8 mouse cellular contexts compared by ENCODE assay signal in genomic region chrX:100767181-100767884, GRCm38 (mm10). TPM values are rescaled to one million over a fixed set of nuclear protein-coding genes. Genes with fewer than 3 reads are reported as not detected.
DNase-seq lines count a peak whose midpoint lies in the region; ATAC-seq and TF ChIP-seq lines count a peak whose summit lies in the region.

Gene Dlg3 (plus strand): TSS chrX:100767722.

- peak; percentile 19 for DNase-seq in thymus, postnatal 4 days
- DNase-seq in thymus, postnatal 36 days: no peak
- peak; percentile 74 to 79 for DNase-seq in cerebellum, postnatal 25 days
- peak; percentile 57 to 68 for DNase-seq in frontal cortex, postnatal 36 days (ENCODE audit: low spot score in 2 of 2)
- DNase-seq in kidney, postnatal 0 days (ENCODE audit: low spot score): peak; percentile 21
- DNase-seq in liver, embryonic 13.5 days: no peak
- no peak for DNase-seq in spleen, adult 12 weeks (ENCODE audit: low spot score)

- H3K4me1 ChIP-seq in kidney, postnatal 0 days (replicated peaks; ENCODE audit: insufficient read depth, low read length): no peaks in the 10 kb centered on the region
- H3K4me1 ChIP-seq in liver, embryonic 13.5 days (replicated peaks): no peaks in the 10 kb centered on the region
- peaks cover 10% of the 10 kb centered on the region; the same call in 1 of the 2 replicates for H3K4me1 ChIP-seq in neural tube, embryonic 15.5 days

- peak within 1 kb of the TSS; percentile 63 for H3K4me2 ChIP-seq in kidney, postnatal 0 days (ENCODE audit: low read length)
- peak within 1 kb of the TSS; percentile 50 for H3K4me2 ChIP-seq in liver, embryonic 13.5 days
- H3K4me2 ChIP-seq in neural tube, embryonic 15.5 days: peak within 1 kb of the TSS; percentile 59

- peak within 1 kb of the TSS; percentile 31 for H3K4me3 ChIP-seq in kidney, postnatal 0 days (replicated peaks; ENCODE audit: low read depth, low read length)
- H3K4me3 ChIP-seq in liver, embryonic 13.5 days (replicated peaks): peak within 1 kb of the TSS; percentile 18
- peak within 1 kb of the TSS; percentile 61 for H3K4me3 ChIP-seq in neural tube, embryonic 15.5 days (replicated peaks)

- no peak within 1 kb of the TSS for H3K27ac ChIP-seq in kidney, postnatal 0 days
- H3K27ac ChIP-seq in liver, embryonic 13.5 days: no peak within 1 kb of the TSS
- peak within 1 kb of the TSS; percentile 90 for H3K27ac ChIP-seq in neural tube, embryonic 15.5 days (replicated peaks)

- H3K27me3 ChIP-seq in kidney, postnatal 0 days (ENCODE audit: insufficient read depth, low read length): no peaks in the 10 kb centered on the region
- peaks cover 36% of the 10 kb centered on the region for H3K27me3 ChIP-seq in liver, embryonic 13.5 days
- H3K27me3 ChIP-seq in neural tube, embryonic 15.5 days (replicated peaks): no peaks in the 10 kb centered on the region

- no peaks in the 10 kb centered on the region for H3K9me3 ChIP-seq in kidney, postnatal 0 days (replicated peaks; ENCODE audit: low read length)
- H3K9me3 ChIP-seq in liver, embryonic 13.5 days (replicated peaks): no peaks in the 10 kb centered on the region
- no peaks in the 10 kb centered on the region for H3K9me3 ChIP-seq in neural tube, embryonic 15.5 days (replicated peaks)

- no peak within 1 kb of the TSS for H3K9ac ChIP-seq in kidney, postnatal 0 days (ENCODE audit: low read depth, low read length)
- H3K9ac ChIP-seq in liver, embryonic 13.5 days: no peak within 1 kb of the TSS
- peak within 1 kb of the TSS; percentile 64 for H3K9ac ChIP-seq in neural tube, embryonic 15.5 days (replicated peaks)

- 28% methylated on average over 26 of the region's 26 CpGs for WGBS in kidney, postnatal 0 days
- WGBS in liver, embryonic 13.5 days (ENCODE audit: insufficient replicate concordance): 12% methylated on average over 26 of the region's 26 CpGs
- WGBS in neural tube, embryonic 15.5 days: 14% methylated on average over 26 of the region's 26 CpGs

- TF ChIP-seq CTCF in kidney, postnatal 0 days (IDR thresholded peaks at IDR 0.05; ENCODE audit: low read depth): peak; percentile 43

- H3K36me3 ChIP-seq in kidney, postnatal 0 days (ENCODE audit: insufficient read depth, low read length): no peaks in the 10 kb centered on the region
- no peaks in the 10 kb centered on the region for H3K36me3 ChIP-seq in liver, embryonic 13.5 days
- no peaks in the 10 kb centered on the region for H3K36me3 ChIP-seq in neural tube, embryonic 15.5 days

- ATAC-seq in kidney, postnatal 0 days (replicated peaks; ENCODE audit: low FRiP score, low read depth): 0 out of 2 replicates have a peak, but pooled peaks have one; percentile 33
- no peak for ATAC-seq in liver, embryonic 13.5 days (ENCODE audit: low read depth)
- ATAC-seq in neural tube, embryonic 15.5 days (ENCODE audit: low FRiP score): peak; percentile 92

RNA-seq across cellular contexts. Expression of gene Dlg3, which starts in this region (rescaled TPM):
- polyA plus RNA-seq in kidney, postnatal 0 days (2015; fragmentation: Nextera tagmentation; extraction: Ambion mirVana): 1.8 and 1.9 TPM in 2 replicates
- 0.28 and 0.44 TPM in 2 replicates for polyA plus RNA-seq in liver, embryonic 13.5 days (2015; fragmentation: Nextera tagmentation; extraction: Ambion mirVana)
- 5.5 and 5.6 TPM in 2 replicates for polyA plus RNA-seq in neural tube, embryonic 15.5 days (2015; fragmentation: Nextera tagmentation; extraction: Ambion mirVana)

Comparison
In these comparisons a context has a peak if more than half of its experiments do, and no peak if none do; other contexts are left out.
1. DNase-seq: peak in thymus, postnatal 4 days (single experiment), cerebellum, postnatal 25 days (2 of 2), frontal cortex, postnatal 36 days (2 of 2) and kidney, postnatal 0 days (single experiment); none in thymus, postnatal 36 days (0 of 2), liver, embryonic 13.5 days (single experiment) and spleen, adult 12 weeks (single experiment).
2. Peak in every context shown above with its lines, with median percentiles within 50 percentile points of each other: H3K4me2 ChIP-seq and H3K4me3 ChIP-seq.